Mouse (Mus musculus) forebrain, embryonic 15.5 days (tissue): ENCODE measurements around the gene Zfp866. TPM values are rescaled to one million over a fixed set of nuclear protein-coding genes. Genes with fewer than 3 reads are reported as not detected.

Experiments
- ATAC-seq: fragments of 200-750 bp; cut with Nextera tagmentation; replicated peaks from 2 replicates; pipeline ENCODE4 v1.8.0; 2017; ENCODE audit warnings: mild to moderate bottlenecking, moderate TSS enrichment, moderate library complexity
- H3K27ac ChIP-seq: fragments of 300-500 bp; sonication (generic); replicated peaks from 2 replicates; pipeline ENCODE4 v1.5.1; 2015; ENCODE audit warnings: mild to moderate bottlenecking, inconsistent platforms
- H3K27me3 ChIP-seq: fragments of 300-500 bp; sonication (generic); 2 replicates; pipeline ENCODE4 v1.6.1; 2015; ENCODE audit warnings: inconsistent platforms
- H3K36me3 ChIP-seq: fragments of 300-500 bp; sonication (generic); 2 replicates; pipeline ENCODE4 v1.6.1; 2015; ENCODE audit warnings: mild to moderate bottlenecking, inconsistent platforms
- H3K4me1 ChIP-seq: fragments of 300-500 bp; sonication (generic); 2 replicates; pipeline ENCODE4 v1.6.1; 2015; ENCODE audit warnings: inconsistent platforms
- H3K4me2 ChIP-seq: fragments of 300-500 bp; sonication (generic); replicated peaks from 2 replicates; pipeline ENCODE4 v1.6.1; 2015; ENCODE audit warnings: mild to moderate bottlenecking, inconsistent platforms
- H3K4me3 ChIP-seq: fragments of 300-500 bp; sonication (generic); 2 replicates; pipeline ENCODE4 v1.5.1; 2015; ENCODE audit warnings: mild to moderate bottlenecking, inconsistent platforms
- H3K9ac ChIP-seq: fragments of 300-500 bp; sonication (generic); replicated peaks from 2 replicates; pipeline ENCODE4 v1.6.1; 2015; ENCODE audit warnings: mild to moderate bottlenecking, inconsistent platforms
- H3K9me3 ChIP-seq: fragments of 300-500 bp; sonication (generic); 2 replicates; pipeline ENCODE4 v1.6.1; 2016; ENCODE audit warnings: inconsistent platforms
- WGBS: fragments of 180-500 bp; shearing (Covaris S2); methylation state at CpG from one replicate; pipeline ENCODE4 v1.1.7; 2015; ENCODE audit warnings: mixed read lengths; 5-methylcytosine and 5-hydroxymethylcytosine counted together
- polyA plus RNA-seq: library from polyadenylated mRNA; unstranded; fragments of >200 nt; fragmentation: Nextera tagmentation; extraction: Ambion mirVana; gene quantifications from 2 replicates; pipeline ENCODE4 v1.2.1, GENCODE M21; 2015

The Zfp866 gene
- 48.2 and 48.3 TPM in 2 replicates for polyA plus RNA-seq

- Histone ChIP-seq H3K9me3 (no peaks in the 10 kb centered on the region), H3K27ac (peak within 1 kb of the TSS; percentile 80), H3K4me1 (peaks cover 24% of the 10 kb centered on the region), H3K36me3 (peaks cover 19% of the 10 kb centered on the region), H3K27me3 (no peaks in the 10 kb centered on the region), H3K9ac (peak within 1 kb of the TSS; percentile 98), H3K4me3 (peak within 1 kb of the TSS; percentile 100), H3K4me2 (peak within 1 kb of the TSS; percentile 89)
- WGBS = under 1% methylated on average over 38 of the region's 38 CpGs
- peak; percentile 94 for ATAC-seq
Observed at GRCm38 (mm10) chr8:69790773-69791367, at the start of gene Zfp866, which contains the start of gene Atp13a1. Gene Zfp866, minus strand, starts transcription at chr8:69791178. Gene Atp13a1, plus strand, starts transcription at chr8:69791163.

GRCm38 (mm10) chr8:69837057-69837682, 46.2 kb upstream of the Zfp866 start:
- 90% methylated on average over 8 of the region's 8 CpGs for WGBS
- no peak for ATAC-seq

GRCm38 (mm10) chr8:69832298-69832853, 41.4 kb upstream of the Zfp866 start, which contains the start of gene Pbx4:
Gene Pbx4, plus strand, starts transcription at chr8:69832491.
- peak within 1 kb of the TSS; percentile 74 for H3K4me3 ChIP-seq
- H3K27ac ChIP-seq = peak within 1 kb of the TSS; percentile 90
- ATAC-seq = peak; percentile 99
- peak within 1 kb of the TSS; percentile 86 for H3K4me2 ChIP-seq
- H3K9ac ChIP-seq = peak within 1 kb of the TSS; percentile 78
- under 1% methylated on average over 38 of the region's 38 CpGs for WGBS
- H3K36me3 ChIP-seq = peaks cover 10% of the 10 kb centered on the region; the same call in 1 of the 2 replicates
- H3K9me3 ChIP-seq = no peaks in the 10 kb centered on the region
- no peaks in the 10 kb centered on the region for H3K27me3 ChIP-seq
- peaks cover 22% of the 10 kb centered on the region for H3K4me1 ChIP-seq

More at GRCm38 (mm10) chr8:69837057-69837682, 46.2 kb upstream of the Zfp866 start:
- H3K27me3 ChIP-seq = no peaks in the 10 kb centered on the region
- H3K9me3 ChIP-seq = no peaks in the 10 kb centered on the region
- H3K4me1 ChIP-seq = peaks cover 15% of the 10 kb centered on the region
- H3K4me2 ChIP-seq = no peak overlapping the region
- no peaks in the 10 kb centered on the region for H3K36me3 ChIP-seq
- no peak overlapping the region for H3K9ac ChIP-seq
- no peak overlapping the region for H3K27ac ChIP-seq
- no peak overlapping the region for H3K4me3 ChIP-seq

- no peak overlapping the region for H3K4me3 ChIP-seq
- H3K4me1 ChIP-seq = peaks cover 37% of the 10 kb centered on the region
- no peak overlapping the region for H3K27ac ChIP-seq
- 94% methylated on average over 12 of the region's 12 CpGs for WGBS
- no peaks in the 10 kb centered on the region for H3K27me3 ChIP-seq
- H3K4me2 ChIP-seq = no peak overlapping the region
- peaks cover 23% of the 10 kb centered on the region for H3K36me3 ChIP-seq
- H3K9ac ChIP-seq = no peak overlapping the region
- ATAC-seq = no peak
- H3K9me3 ChIP-seq = no peaks in the 10 kb centered on the region
Observed at GRCm38 (mm10) chr8:69826371-69826770, 35.4 kb upstream of the Zfp866 start.

- under 1% methylated on average over 29 of the region's 35 CpGs for WGBS
- ATAC-seq = peak; percentile 77
- H3K36me3 ChIP-seq = peaks cover 31% of the 10 kb centered on the region
Observed at GRCm38 (mm10) chr8:69822386-69823191, 31.6 kb upstream of the Zfp866 start, which contains the start of gene Lpar2. Gene Lpar2, plus strand, starts transcription at chr8:69822429.

GRCm38 (mm10) chr8:69821971-69822385, 31.0 kb upstream of the Zfp866 start:
- Histone ChIP-seq H3K36me3 (peaks cover 31% of the 10 kb centered on the region), H3K27me3 (no peaks in the 10 kb centered on the region), H3K9me3 (no peaks in the 10 kb centered on the region), H3K9ac (peak overlapping the region; percentile 87), H3K4me2 (peak overlapping the region; percentile 86), H3K4me1 (peaks cover 37% of the 10 kb centered on the region), H3K4me3 (peak overlapping the region; percentile 81), H3K27ac (peak overlapping the region; percentile 70)
- WGBS = under 1% methylated on average over 17 of the region's 22 CpGs
- peak; percentile 40 for ATAC-seq

More at GRCm38 (mm10) chr8:69822386-69823191, 31.6 kb upstream of the Zfp866 start, which contains the start of gene Lpar2:
- H3K27me3 ChIP-seq = no peaks in the 10 kb centered on the region
- peak within 1 kb of the TSS; percentile 81 for H3K4me3 ChIP-seq
- H3K27ac ChIP-seq = peak within 1 kb of the TSS; percentile 70
- no peaks in the 10 kb centered on the region for H3K9me3 ChIP-seq
- peak within 1 kb of the TSS; percentile 87 for H3K9ac ChIP-seq
- H3K4me2 ChIP-seq = peak within 1 kb of the TSS; percentile 86
- peaks cover 37% of the 10 kb centered on the region for H3K4me1 ChIP-seq

- H3K4me1 ChIP-seq = peaks cover 34% of the 10 kb centered on the region
- H3K4me3 ChIP-seq = no peak overlapping the region
- ATAC-seq = no peak
- peaks cover 32% of the 10 kb centered on the region for H3K36me3 ChIP-seq
- no peak overlapping the region for H3K27ac ChIP-seq
- no peak overlapping the region for H3K4me2 ChIP-seq
- H3K9ac ChIP-seq = no peak overlapping the region
- no peaks in the 10 kb centered on the region for H3K9me3 ChIP-seq
- WGBS = 92% methylated on average over 9 of the region's 9 CpGs
- H3K27me3 ChIP-seq = no peaks in the 10 kb centered on the region
Observed at GRCm38 (mm10) chr8:69820466-69820865, 29.5 kb upstream of the Zfp866 start.

GRCm38 (mm10) chr8:69815396-69815795, 24.4 kb upstream of the Zfp866 start:
- no peak overlapping the region for H3K4me2 ChIP-seq
- H3K27me3 ChIP-seq = no peaks in the 10 kb centered on the region
- no peaks in the 10 kb centered on the region for H3K9me3 ChIP-seq
- no peak overlapping the region for H3K4me3 ChIP-seq
- no peak for ATAC-seq
- peaks cover 63% of the 10 kb centered on the region for H3K36me3 ChIP-seq
- no peaks in the 10 kb centered on the region for H3K4me1 ChIP-seq
- no peak overlapping the region for H3K9ac ChIP-seq
- 98% methylated on average over 4 of the region's 4 CpGs for WGBS
- no peak overlapping the region for H3K27ac ChIP-seq

- Histone ChIP-seq H3K9me3 (no peaks in the 10 kb centered on the region), H3K9ac (no peak overlapping the region), H3K4me1 (peaks cover 3% of the 10 kb centered on the region), H3K4me2 (no peak overlapping the region), H3K27me3 (no peaks in the 10 kb centered on the region), H3K4me3 (no peak overlapping the region), H3K36me3 (peaks cover 66% of the 10 kb centered on the region), H3K27ac (no peak overlapping the region)
- no peak for ATAC-seq
- WGBS = 90% methylated on average over 2 of the region's 2 CpGs
Observed at GRCm38 (mm10) chr8:69814881-69815280, 23.9 kb upstream of the Zfp866 start.

GRCm38 (mm10) chr8:69809820-69810219, 18.8 kb upstream of the Zfp866 start:
- peaks cover 64% of the 10 kb centered on the region for H3K36me3 ChIP-seq
- peaks cover 14% of the 10 kb centered on the region for H3K4me1 ChIP-seq
- no peak for ATAC-seq
- no peak overlapping the region for H3K9ac ChIP-seq
- H3K27ac ChIP-seq = no peak overlapping the region; the same call in 1 of the 2 replicates
- H3K4me2 ChIP-seq = peak overlapping the region; percentile 68
- 74% methylated on average over 3 of the region's 3 CpGs for WGBS
- no peaks in the 10 kb centered on the region for H3K9me3 ChIP-seq
- no peaks in the 10 kb centered on the region for H3K27me3 ChIP-seq
- H3K4me3 ChIP-seq = peak overlapping the region; percentile 61

- Histone ChIP-seq H3K36me3 (peaks cover 63% of the 10 kb centered on the region), H3K4me3 (peak overlapping the region; percentile 61), H3K27ac (peak overlapping the region; percentile 75), H3K4me1 (peaks cover 14% of the 10 kb centered on the region), H3K27me3 (no peaks in the 10 kb centered on the region), H3K4me2 (peak overlapping the region; percentile 68), H3K9ac (peak overlapping the region; percentile 69), H3K9me3 (no peaks in the 10 kb centered on the region)
- 3% methylated on average over 23 of the region's 23 CpGs for WGBS
- ATAC-seq = peak; percentile 76
Observed at GRCm38 (mm10) chr8:69808864-69809403, 18.0 kb upstream of the Zfp866 start.
